Mouse (Mus musculus): ENCODE results near the gene Eef2.

- TF ChIP-seq POLR2A (IDR thresholded peaks at IDR 0.05; ENCODE audit: borderline replicate concordance, control insufficient read depth, low read depth, low read length) (no peak), CTCF (IDR thresholded peaks at IDR 0.05; ENCODE audit: control insufficient read depth, insufficient read depth, low read length) (no peak)
Measured at GRCm38 (mm10) chr10:81177958-81178712, 1.7 kb downstream of the Eef2 start.

Measured in bone marrow, adult 2 months (tissue).